Mouse (Mus musculus) embryonic facial prominence, embryonic 10.5 days (tissue): ENCODE measurements around the gene Atrip. TPM values are rescaled to one million over a fixed set of nuclear protein-coding genes. Genes with fewer than 3 reads are reported as not detected.
A peak's percentile ranks its signal among the peaks of the same experiment; 100 is the strongest.

ENCODE experiments used
- DNase-seq: peaks from one replicate; pipeline ENCODE4 v3.0.0-alpha.2; 2017; ENCODE audit warnings: low spot score
- H3K27ac ChIP-seq: fragments of 300-500 bp; sonication (generic); replicated peaks from 2 replicates; pipeline ENCODE4 v1.5.1; 2016; ENCODE audit warnings: mild to moderate bottlenecking
- H3K27me3 ChIP-seq: fragments of 300-500 bp; sonication (generic); replicated peaks from 2 replicates; pipeline ENCODE4 v1.6.1; 2016; ENCODE audit warnings: low read depth, mild to moderate bottlenecking; ENCODE audit not compliant: poor library complexity, severe bottlenecking
- H3K36me3 ChIP-seq: fragments of 300-500 bp; sonication (generic); replicated peaks from 2 replicates; pipeline ENCODE4 v1.6.1; 2016; ENCODE audit warnings: mild to moderate bottlenecking, moderate library complexity
- H3K4me1 ChIP-seq: fragments of 300-500 bp; sonication (generic); 2 replicates; pipeline ENCODE4 v1.6.1; 2016
- H3K4me3 ChIP-seq: fragments of 300-500 bp; sonication (generic); 2 replicates; pipeline ENCODE4 v1.5.1; 2016; ENCODE audit warnings: mild to moderate bottlenecking, moderate library complexity
- H3K9me3 ChIP-seq: fragments of 300-500 bp; sonication (generic); 2 replicates; pipeline ENCODE4 v1.6.1; 2016; ENCODE audit warnings: mild to moderate bottlenecking
- WGBS: fragments of 180-500 bp; shearing (Covaris S2); methylation state at CpG from one replicate; pipeline ENCODE4 v1.1.7; 2016; 5-methylcytosine and 5-hydroxymethylcytosine counted together
- polyA plus RNA-seq: library from polyadenylated mRNA; unstranded; fragments of >200 nt; fragmentation: Nextera tagmentation; extraction: Ambion mirVana; gene quantifications from 2 replicates; pipeline ENCODE4 v1.2.1, GENCODE M21; 2016

Gene Atrip
- polyA plus RNA-seq, 1 experiment from 2014 or later: 35.9 TPM

DNA sequence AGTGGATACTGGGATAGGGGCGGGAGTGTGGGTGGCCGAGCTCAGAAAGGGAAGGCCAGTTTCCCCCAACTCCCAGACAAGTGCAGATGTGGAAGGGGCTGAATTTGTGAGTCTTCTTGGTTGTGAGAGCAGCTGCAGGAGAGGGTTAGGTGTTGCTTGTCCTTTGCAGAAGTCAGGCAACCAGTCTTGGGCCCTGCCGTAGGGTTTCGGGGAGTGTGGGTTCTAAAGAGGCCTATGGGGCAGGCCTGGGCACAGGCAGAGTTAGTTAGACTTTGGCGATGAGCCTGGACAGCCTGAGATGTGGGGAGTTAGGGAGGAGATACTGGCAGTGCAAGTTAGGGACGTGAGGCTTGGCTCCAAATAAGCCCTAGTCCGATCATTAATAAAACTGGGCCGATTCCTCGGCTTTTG is 22.3 kb upstream of the Atrip start:
- 29% methylated on average over 9 of the region's 9 CpGs for WGBS
- no peaks in the 10 kb centered on the region for H3K27me3 ChIP-seq
- DNase-seq: no peak
- H3K4me1 ChIP-seq: peaks cover 70% of the 10 kb centered on the region
- peaks cover 45% of the 10 kb centered on the region for H3K36me3 ChIP-seq
- H3K9me3 ChIP-seq: no peaks in the 10 kb centered on the region
- peak overlapping the region; percentile 87 for H3K4me3 ChIP-seq
- H3K27ac ChIP-seq: peak overlapping the region; percentile 100

DNA sequence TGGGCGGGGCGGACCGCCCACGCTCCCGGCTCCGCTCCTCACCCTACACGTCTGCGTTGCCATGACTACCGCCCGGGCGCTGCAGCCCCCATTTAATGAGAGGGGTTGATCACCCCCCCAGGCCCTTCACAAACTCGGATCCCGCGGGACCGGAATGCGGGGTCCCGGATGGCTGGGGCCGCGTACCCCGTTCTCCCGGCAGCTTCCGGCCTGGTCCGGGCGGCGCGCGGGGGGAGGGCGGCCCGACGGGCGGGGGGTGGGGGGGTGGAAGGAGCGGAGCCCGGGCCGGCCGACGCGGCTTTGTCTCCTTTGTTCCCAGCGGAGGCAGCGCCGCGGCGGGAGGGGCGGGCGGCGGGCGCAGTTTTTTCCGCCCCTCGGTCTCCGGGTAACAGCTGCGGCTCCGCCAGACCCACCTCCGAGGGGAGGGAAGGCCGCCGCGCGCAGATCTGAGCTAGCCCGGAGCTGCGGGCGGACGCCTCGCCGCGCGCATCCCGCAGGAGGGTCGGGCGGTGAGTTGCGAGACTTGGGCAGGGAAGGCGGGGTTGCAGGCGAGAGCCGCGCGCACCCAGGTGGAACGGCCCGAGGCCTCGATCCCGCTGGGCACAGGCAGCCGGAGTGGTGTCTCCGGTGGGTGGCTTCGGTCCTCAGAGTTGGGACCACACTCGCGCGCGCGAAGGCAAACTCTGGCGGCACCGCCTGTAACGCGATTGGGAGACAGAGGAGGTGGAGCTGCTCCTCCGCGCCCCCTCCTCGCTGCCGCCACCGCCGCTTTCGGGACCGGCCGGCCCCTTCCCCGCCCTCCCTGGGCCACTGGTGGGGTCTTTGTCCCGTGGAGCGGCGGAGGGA is 21.4 kb upstream of the Atrip start, which contains the start of gene Plxnb1:
Gene Plxnb1 (plus strand): TSS at position 253 of the 846 bp plus-strand sequence.
- no peaks in the 10 kb centered on the region for H3K9me3 ChIP-seq
- peak within 1 kb of the TSS; percentile 87 for H3K4me3 ChIP-seq
- WGBS: under 1% methylated on average over 101 of the region's 102 CpGs
- DNase-seq: peak; percentile 90
- H3K27me3 ChIP-seq: no peaks in the 10 kb centered on the region
- H3K36me3 ChIP-seq: peaks cover 45% of the 10 kb centered on the region
- peak within 1 kb of the TSS; percentile 100 for H3K27ac ChIP-seq
- H3K4me1 ChIP-seq: peaks cover 77% of the 10 kb centered on the region

DNA sequence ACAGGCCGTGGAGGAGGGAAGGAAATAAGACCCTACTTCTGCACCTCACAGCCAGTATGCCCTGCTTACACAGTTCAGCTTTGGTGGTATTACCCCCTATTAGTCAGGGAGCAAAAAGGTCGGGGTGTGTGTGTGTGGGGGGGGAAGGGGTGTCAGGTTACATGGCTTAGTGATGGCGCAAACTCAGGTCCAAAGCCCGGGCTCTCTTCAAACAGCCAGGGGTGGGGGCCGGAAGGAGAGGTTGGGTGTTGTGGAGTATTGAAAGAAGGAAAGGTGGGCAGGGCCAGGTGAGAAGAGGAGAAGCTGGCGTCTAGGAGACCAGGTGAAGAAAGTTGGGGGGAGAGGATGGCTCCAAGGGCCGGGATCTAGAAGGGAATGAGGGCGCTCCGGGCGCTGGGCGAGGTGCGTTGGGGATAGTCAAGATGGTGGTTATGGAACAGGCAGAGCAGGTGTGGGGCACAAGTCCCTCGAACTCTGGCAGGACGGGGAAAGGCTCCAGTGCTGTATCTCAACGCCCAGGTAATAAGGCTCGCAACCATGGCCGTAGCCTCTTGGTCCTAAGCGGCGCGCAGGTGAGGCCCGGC is 20.7 kb upstream of the Atrip start:
- Histone ChIP-seq H3K9me3 (no peaks in the 10 kb centered on the region), H3K36me3 (peaks cover 44% of the 10 kb centered on the region), H3K4me1 (peaks cover 82% of the 10 kb centered on the region), H3K27me3 (no peaks in the 10 kb centered on the region), H3K4me3 (peak overlapping the region; percentile 87), H3K27ac (peak overlapping the region; percentile 100)
- peak; percentile 83 for DNase-seq
- 1% methylated on average over 21 of the region's 21 CpGs for WGBS

DNA sequence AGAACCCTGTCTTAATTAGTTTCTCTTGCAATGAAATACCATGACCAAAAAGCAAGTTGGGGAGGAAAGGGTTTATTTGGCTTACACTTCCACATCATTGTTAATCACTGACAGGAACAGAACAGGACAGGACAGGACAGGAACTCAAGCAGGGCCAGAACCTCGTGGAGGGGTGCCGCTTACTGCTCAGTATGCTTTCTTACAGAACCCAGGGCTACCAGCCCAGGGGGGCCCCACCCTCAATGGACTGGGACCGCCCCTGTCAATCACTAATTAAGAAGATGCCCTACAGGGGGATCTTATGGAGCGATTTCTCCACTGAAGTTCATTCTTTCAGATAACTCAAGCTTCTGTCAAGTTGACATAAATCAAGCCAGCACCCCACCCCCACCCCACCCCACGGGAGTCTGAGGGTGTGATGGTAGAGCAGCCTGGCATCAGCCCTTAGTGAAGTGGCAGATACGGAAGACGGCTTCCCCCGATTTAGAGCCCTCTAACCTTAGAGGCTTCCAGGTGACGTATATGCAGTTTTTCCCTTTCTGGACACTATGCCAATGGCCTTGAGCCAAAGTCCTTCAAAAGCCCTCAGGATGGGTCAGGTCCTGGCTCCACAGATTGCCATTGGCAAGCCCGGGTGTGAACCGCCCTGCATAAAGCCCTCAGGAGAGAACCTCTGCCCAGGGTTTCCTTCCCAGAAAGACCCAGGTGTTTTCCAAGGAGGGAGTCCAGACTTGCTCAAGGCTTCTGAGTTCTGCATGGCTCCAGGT is 20.0 kb upstream of the Atrip start:
- no peaks in the 10 kb centered on the region for H3K9me3 ChIP-seq
- DNase-seq: no peak
- H3K4me1 ChIP-seq: peaks cover 76% of the 10 kb centered on the region
- peak overlapping the region; percentile 87 for H3K4me3 ChIP-seq
- H3K27me3 ChIP-seq: no peaks in the 10 kb centered on the region
- peak overlapping the region; percentile 100 for H3K27ac ChIP-seq
- H3K36me3 ChIP-seq: peaks cover 37% of the 10 kb centered on the region
- WGBS: 13% methylated on average over 11 of the region's 11 CpGs

DNA sequence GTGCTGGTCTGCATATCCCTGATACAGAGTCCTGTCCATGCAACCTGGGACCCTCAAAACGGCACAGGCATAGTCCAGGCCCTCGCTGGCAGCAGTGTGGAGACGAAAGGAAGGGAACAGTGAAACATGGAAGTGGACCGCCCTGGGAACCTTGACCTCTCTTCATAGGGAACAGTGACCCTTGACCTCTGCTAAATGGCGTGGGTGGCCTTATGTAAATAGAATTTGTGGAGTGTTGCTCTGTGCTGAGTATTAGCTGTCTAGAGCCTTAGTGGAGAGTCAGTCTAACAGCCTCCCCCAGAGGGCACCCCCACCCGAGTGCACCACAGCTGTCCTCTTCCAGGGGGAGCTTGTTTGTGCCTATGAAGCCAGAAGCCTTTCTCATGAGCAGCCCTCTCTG is 18.9 kb upstream of the Atrip start:
- H3K27me3 ChIP-seq: no peaks in the 10 kb centered on the region
- H3K9me3 ChIP-seq: no peaks in the 10 kb centered on the region
- WGBS: 30% methylated on average over 6 of the region's 6 CpGs
- H3K4me3 ChIP-seq: 0 out of 2 replicates have a peak overlapping the region, but pooled peaks have one; percentile 28
- peaks cover 70% of the 10 kb centered on the region for H3K4me1 ChIP-seq
- peaks cover 33% of the 10 kb centered on the region for H3K36me3 ChIP-seq
- no peak for DNase-seq
- 0 out of 2 replicates have a peak overlapping the region, but pooled peaks have one; percentile 15 for H3K27ac ChIP-seq

DNA sequence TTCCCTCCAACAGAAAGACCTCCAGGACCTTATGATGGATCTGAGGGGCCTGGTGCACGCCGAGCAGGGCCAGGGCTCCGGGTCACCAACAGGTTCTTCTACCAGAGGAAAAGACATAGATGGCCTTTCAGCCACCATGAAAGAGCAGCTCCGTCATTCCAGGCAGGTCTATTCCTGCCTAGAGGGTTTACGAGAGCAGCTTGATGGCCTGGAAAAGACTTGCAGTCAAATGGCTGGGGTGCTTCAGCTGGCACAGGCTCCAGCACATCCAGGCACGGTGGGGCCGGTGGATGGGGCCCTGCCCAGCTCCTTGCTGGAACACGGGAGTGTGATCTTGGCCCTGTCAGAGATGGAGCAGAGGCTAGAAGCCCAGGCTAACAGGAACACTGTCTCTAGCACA is 17.9 kb upstream of the Atrip start:
- WGBS: 92% methylated on average over 8 of the region's 8 CpGs
- no peak overlapping the region for H3K4me3 ChIP-seq
- peaks cover 60% of the 10 kb centered on the region for H3K4me1 ChIP-seq
- peaks cover 33% of the 10 kb centered on the region for H3K36me3 ChIP-seq
- H3K27me3 ChIP-seq: no peaks in the 10 kb centered on the region
- H3K27ac ChIP-seq: no peak overlapping the region
- DNase-seq: no peak
- H3K9me3 ChIP-seq: no peaks in the 10 kb centered on the region

DNA sequence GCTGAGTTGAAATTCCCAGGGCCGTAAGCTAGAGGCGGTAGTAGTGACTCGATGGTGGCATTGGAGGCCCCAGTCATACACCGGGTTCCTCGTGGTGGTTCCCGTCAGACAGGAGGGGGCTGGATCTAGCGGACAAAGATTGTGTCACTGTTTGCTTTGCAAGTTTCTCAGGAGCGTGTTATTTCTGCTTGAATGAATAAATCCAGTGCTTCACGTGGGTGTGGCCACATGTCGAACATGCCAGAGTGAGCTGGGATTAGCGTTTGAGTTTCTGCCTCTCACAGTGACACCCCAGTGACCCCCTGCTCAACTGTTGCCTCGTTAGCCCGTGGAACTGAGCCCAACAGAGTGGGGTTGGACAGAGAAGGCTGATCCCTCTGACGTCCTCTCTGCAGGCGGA is 16.5 kb upstream of the Atrip start:
- Histone ChIP-seq H3K4me3 (no peak overlapping the region), H3K36me3 (peaks cover 33% of the 10 kb centered on the region), H3K9me3 (no peaks in the 10 kb centered on the region), H3K27me3 (no peaks in the 10 kb centered on the region), H3K4me1 (peaks cover 52% of the 10 kb centered on the region), H3K27ac (0 out of 2 replicates have a peak overlapping the region, but pooled peaks have one; percentile 3)
- WGBS: 69% methylated on average over 15 of the region's 15 CpGs
- no peak for DNase-seq

DNA sequence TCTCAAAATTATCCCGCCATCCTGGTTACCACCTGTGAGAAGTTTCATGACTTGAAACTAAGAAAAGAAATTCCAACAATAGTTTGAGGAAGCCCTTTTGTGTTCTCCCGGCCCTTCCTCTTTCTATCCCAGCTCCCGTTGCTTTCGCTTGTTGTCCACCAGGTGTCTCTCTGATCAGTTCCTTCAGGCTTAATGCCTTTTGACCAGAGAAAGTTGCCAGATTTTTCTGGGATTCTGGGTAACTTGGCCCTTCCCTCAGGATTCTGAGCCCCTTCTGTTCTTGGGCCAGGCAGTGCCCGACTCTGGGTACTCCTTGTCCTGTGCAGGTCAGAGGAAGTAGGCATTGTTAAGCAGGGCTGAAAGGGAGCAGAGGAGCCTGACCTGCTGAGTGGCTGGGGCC is 14.1 kb upstream of the Atrip start:
- Histone ChIP-seq H3K4me3 (no peak overlapping the region), H3K4me1 (peaks cover 35% of the 10 kb centered on the region), H3K27ac (peak overlapping the region; percentile 63), H3K36me3 (peaks cover 32% of the 10 kb centered on the region), H3K9me3 (no peaks in the 10 kb centered on the region), H3K27me3 (no peaks in the 10 kb centered on the region)
- DNase-seq: peak; percentile 29
- WGBS: 17% methylated on average over 5 of the region's 5 CpGs

DNA sequence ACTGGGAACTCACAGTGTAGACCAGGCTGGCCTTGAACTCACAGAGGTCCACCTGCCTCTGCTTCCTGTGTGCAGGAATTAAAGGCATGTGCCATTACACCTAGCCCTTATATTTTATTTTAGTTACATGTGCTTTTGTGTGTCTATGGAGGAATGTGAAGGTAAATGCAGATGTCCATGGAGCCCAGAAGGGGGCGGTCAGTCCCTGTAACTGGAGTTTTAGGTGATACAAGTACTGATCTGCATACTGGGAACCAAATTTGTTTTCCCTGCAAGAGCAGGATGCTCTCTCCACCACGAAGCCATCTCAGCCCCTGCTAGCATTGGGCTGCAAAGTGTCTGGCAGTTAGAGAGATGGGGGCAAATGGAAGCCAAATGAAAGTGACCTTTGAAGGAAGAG is 11.0 kb upstream of the Atrip start:
- Histone ChIP-seq H3K27ac (no peak overlapping the region), H3K9me3 (no peaks in the 10 kb centered on the region), H3K4me3 (no peak overlapping the region), H3K4me1 (peaks cover 27% of the 10 kb centered on the region), H3K27me3 (no peaks in the 10 kb centered on the region), H3K36me3 (peaks cover 15% of the 10 kb centered on the region)
- 17% methylated on average over 2 of the region's 2 CpGs for WGBS
- DNase-seq: peak; percentile 53

DNA sequence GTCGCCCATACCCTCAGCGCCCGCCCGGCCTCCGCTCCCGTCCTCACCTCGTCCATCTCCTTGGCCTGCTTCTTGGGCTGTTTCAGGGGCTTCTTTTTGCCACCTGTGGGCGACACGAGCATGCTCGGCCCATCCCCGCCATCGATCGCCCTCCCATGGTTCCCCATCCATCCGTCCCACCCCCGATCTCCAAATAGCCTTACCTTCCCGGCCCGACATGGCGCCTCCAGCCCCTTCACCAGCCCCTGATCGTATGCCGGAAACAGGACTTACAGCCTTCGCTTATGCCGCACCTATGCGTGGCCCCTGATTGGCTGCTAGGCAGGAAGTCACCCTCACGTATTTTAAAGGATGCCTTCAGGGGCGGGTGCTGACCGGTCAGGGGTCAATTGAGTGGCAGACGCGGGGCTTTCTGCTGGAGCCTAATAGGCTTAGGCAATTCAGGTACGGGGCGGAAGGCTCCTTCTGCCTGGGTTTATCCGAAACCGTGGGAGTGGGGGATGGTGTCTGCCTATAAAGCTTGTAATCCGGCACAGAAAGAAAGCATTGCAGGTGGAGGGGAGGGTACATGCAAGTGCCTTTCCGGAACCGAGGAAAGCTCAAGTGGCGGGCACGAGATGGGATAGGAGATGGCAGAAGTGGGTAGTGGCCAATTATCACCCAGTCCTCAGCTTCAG is 8.3 kb upstream of the Atrip start, which contains the start of the genes Ccdc51 and Tma7:
Gene Ccdc51 (plus strand): TSS at position 370 of the 677 bp plus-strand sequence.
Gene Tma7 (minus strand): TSS at position 464 of the 677 bp plus-strand sequence.
- under 1% methylated on average over 37 of the region's 37 CpGs for WGBS
- H3K27ac ChIP-seq: peak within 1 kb of the TSS; percentile 91

DNA sequence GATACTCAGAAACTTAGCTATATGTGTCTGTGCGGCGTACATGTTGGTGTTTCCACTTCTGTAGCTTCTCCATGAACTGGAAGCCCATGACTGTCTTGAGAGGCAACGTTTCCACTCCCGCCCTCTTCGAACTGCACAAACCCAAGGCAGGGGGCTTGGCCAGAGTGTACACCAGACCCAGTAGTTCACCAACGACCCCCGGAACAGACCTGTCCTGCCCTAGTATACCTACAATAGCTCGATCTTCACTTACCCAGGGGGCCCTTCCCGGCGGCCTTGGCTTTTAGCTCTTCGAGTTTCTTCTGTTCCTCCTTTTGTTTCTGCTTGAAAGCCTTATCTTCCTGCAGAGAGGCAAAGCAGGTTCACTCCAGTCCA is 7.8 kb upstream of the Atrip start:
- Histone ChIP-seq H3K4me3 (peak overlapping the region; percentile 87), H3K27me3 (no peaks in the 10 kb centered on the region), H3K9me3 (no peaks in the 10 kb centered on the region), H3K4me1 (peaks cover 20% of the 10 kb centered on the region), H3K36me3 (peaks cover 35% of the 10 kb centered on the region), H3K27ac (peak overlapping the region; percentile 91)
- 8% methylated on average over 11 of the region's 11 CpGs for WGBS
- DNase-seq: no peak

More for the DNA sequence above, 8.3 kb upstream of the Atrip start, which contains the start of the genes Ccdc51 and Tma7:
- peak; percentile 92 for DNase-seq
- Histone ChIP-seq H3K27me3 (no peaks in the 10 kb centered on the region), H3K9me3 (no peaks in the 10 kb centered on the region), H3K4me1 (peaks cover 20% of the 10 kb centered on the region), H3K4me3 (peak within 1 kb of the TSS; percentile 87), H3K36me3 (peaks cover 35% of the 10 kb centered on the region)

DNA sequence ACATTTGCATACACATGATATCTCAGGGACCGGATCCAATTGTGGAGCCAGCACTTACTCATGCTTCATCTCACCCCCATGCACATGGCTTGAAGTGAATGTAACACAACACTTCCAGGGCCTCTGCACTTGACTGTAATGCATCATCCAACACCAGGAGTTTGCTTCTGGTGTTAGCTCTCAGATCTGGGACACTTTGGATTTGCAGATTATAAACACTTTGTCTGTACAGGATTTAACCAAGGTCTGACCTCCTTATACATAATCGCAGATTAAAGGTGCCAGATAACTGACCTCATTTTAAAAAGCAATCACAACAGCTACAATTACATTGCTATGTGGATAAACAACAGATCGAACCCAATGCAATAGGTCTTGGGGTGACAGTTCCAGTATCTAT is 6.6 kb upstream of the Atrip start:
- peaks cover 35% of the 10 kb centered on the region for H3K36me3 ChIP-seq
- no peaks in the 10 kb centered on the region for H3K27me3 ChIP-seq
- H3K4me1 ChIP-seq: peaks cover 20% of the 10 kb centered on the region
- H3K9me3 ChIP-seq: no peaks in the 10 kb centered on the region
- 95% methylated on average over 3 of the region's 3 CpGs for WGBS
- no peak overlapping the region for H3K27ac ChIP-seq
- H3K4me3 ChIP-seq: peak overlapping the region; percentile 87; the same call in 1 of the 2 replicates
- no peak for DNase-seq
